ENCODE assay signal across 38 mouse cellular contexts in the genomic region with DNA sequence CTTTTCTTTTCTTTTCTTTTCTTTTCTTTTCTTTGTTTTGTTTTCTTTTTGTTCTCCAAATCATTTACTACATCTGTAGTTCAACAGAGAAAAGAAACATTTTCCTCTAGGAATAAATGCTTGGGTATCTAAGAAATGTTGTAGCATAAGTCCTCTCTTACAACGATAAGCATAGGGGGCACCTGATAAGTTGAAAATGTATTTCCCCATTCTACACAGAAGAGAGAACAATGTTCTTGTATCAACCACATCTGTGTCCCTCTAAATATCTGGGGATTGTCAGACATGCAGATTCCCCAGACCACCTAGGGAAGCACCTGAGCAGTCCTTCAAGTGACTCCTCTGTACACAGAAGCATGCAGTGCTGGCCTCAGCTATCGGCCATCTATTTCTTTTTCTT. TPM values are rescaled to one million over a fixed set of nuclear protein-coding genes. Genes with fewer than 3 reads are reported as not detected.
"Had no signal": no experiment of that assay in that cellular context is flagged by ENCODE, and none has a peak within 500 bp of the region (broad histone marks: within the 10 kb centered on the region; RNA-seq: fewer than 3 reads in every experiment).

No protein-coding gene starts in this region.

- H3K4me1 ChIP-seq: embryonic facial prominence, embryonic 10.5 days; embryonic facial prominence, embryonic 12.5 days; embryonic facial prominence, embryonic 13.5 days; embryonic facial prominence, embryonic 15.5 days; forebrain, embryonic 10.5 days; forebrain, embryonic 12.5 days; forebrain, embryonic 13.5 days; forebrain, embryonic 15.5 days; heart, embryonic 10.5 days had no signal

- DNase-seq: cerebellum, adult 9-10 months; cerebellum, adult 9-11 months; cerebellum, postnatal 10 days; cerebellum, postnatal 14 days; cerebellum, postnatal 25 days; cerebellum, postnatal 36 days; embryo, embryonic 11 days; forebrain, postnatal 0 days; gastrocnemius, adult 2 months; gastrocnemius, postnatal 14 days; gastrocnemius, postnatal 25 days; gastrocnemius, postnatal 36 days; heart, adult 11 months; heart, adult 18-20 months; heart, adult 2 months had no signal

- H3K4me3 ChIP-seq: embryonic facial prominence, embryonic 10.5 days; embryonic facial prominence, embryonic 12.5 days; embryonic facial prominence, embryonic 13.5 days; embryonic facial prominence, embryonic 15.5 days; erythroblast, embryonic 14.5 days; forebrain, embryonic 10.5 days; forebrain, embryonic 12.5 days; forebrain, embryonic 13.5 days; forebrain, embryonic 15.5 days; gastrocnemius, adult 2 months; heart, adult 2 months; heart, embryonic 10.5 days had no signal

- H3K36me3 ChIP-seq: embryonic facial prominence, embryonic 10.5 days; embryonic facial prominence, embryonic 12.5 days; embryonic facial prominence, embryonic 13.5 days; embryonic facial prominence, embryonic 15.5 days; forebrain, embryonic 10.5 days; forebrain, embryonic 12.5 days; forebrain, embryonic 15.5 days; heart, embryonic 10.5 days had no signal

- H3K27ac ChIP-seq: embryonic facial prominence, embryonic 10.5 days; embryonic facial prominence, embryonic 12.5 days; embryonic facial prominence, embryonic 13.5 days; embryonic facial prominence, embryonic 15.5 days; forebrain, embryonic 10.5 days; forebrain, embryonic 12.5 days; forebrain, embryonic 13.5 days; forebrain, embryonic 15.5 days; gastrocnemius, adult 2 months; heart, adult 2 months; heart, embryonic 10.5 days had no signal

- H3K9ac ChIP-seq: embryonic facial prominence, embryonic 12.5 days; embryonic facial prominence, embryonic 13.5 days; embryonic facial prominence, embryonic 15.5 days; forebrain, embryonic 12.5 days; forebrain, embryonic 13.5 days; forebrain, embryonic 15.5 days; forebrain, postnatal 0 days had no signal

- H3K27me3 ChIP-seq: embryonic facial prominence, embryonic 12.5 days; embryonic facial prominence, embryonic 13.5 days; embryonic facial prominence, embryonic 15.5 days; forebrain, embryonic 12.5 days; forebrain, embryonic 13.5 days; forebrain, embryonic 15.5 days had no signal

- H3K9me3 ChIP-seq: embryonic facial prominence, embryonic 10.5 days; embryonic facial prominence, embryonic 12.5 days; embryonic facial prominence, embryonic 13.5 days; embryonic facial prominence, embryonic 15.5 days; forebrain, embryonic 10.5 days; forebrain, embryonic 12.5 days; forebrain, embryonic 13.5 days; forebrain, embryonic 15.5 days; heart, embryonic 10.5 days had no signal

RNA-seq across cellular contexts. Expression of a gene that starts 18.3 kb away (rescaled TPM):
- total RNA-seq: common myeloid progenitor, adult 5-6 weeks; forebrain, postnatal 0 days; gastrocnemius, adult 18-20 months; gastrocnemius, adult 2 months; gastrocnemius, adult 8-10 months; gastrocnemius, postnatal 14 days; gastrocnemius, postnatal 25 days; gastrocnemius, postnatal 36 days; gastrocnemius, postnatal 4 days; granulocyte monocyte progenitor cell, adult 5-6 weeks; heart, adult 18-20 months; heart, adult 2 months; heart, adult 8-10 months had no signal
- polyA plus RNA-seq: cortical plate, adult 2 months; embryonic facial prominence, embryonic 10.5 days; embryonic facial prominence, embryonic 11.5 days; embryonic facial prominence, embryonic 12.5 days; embryonic facial prominence, embryonic 13.5 days; embryonic facial prominence, embryonic 14.5 days; embryonic facial prominence, embryonic 15.5 days; erythroblast, embryonic 14.5 days; forebrain, embryonic 10.5 days; forebrain, embryonic 11.5 days; forebrain, embryonic 12.5 days; forebrain, embryonic 13.5 days; forebrain, embryonic 14.5 days; forebrain, embryonic 15.5 days; forebrain, embryonic 16.5 days; forebrain, postnatal 0 days; frontal cortex, adult 2 months; heart, adult 2 months; heart, embryonic 10.5 days had no signal
